Mouse (Mus musculus) ES-Bruce4 (cell line): ENCODE results near the gene Tnk2. TPM values are rescaled to one million over a fixed set of nuclear protein-coding genes. Genes with fewer than 3 reads are reported as not detected.

Experiments
- H3K27ac ChIP-seq: 2 replicates; pipeline ENCODE4 v1.5.1; 2012; ENCODE audit warnings: low read length, inconsistent platforms; ENCODE audit not compliant: insufficient read depth
- H3K27me3 ChIP-seq: 2 replicates; pipeline ENCODE4 v1.6.1; 2012; ENCODE audit warnings: mild to moderate bottlenecking, low read length, inconsistent platforms; ENCODE audit not compliant: control insufficient read depth, poor library complexity, insufficient read depth, severe bottlenecking
- H3K36me3 ChIP-seq: 2 replicates; pipeline ENCODE4 v1.6.1; 2012; ENCODE audit warnings: inconsistent platforms, mild to moderate bottlenecking, low read length, moderate library complexity; ENCODE audit not compliant: control insufficient read depth, poor library complexity, insufficient read depth, severe bottlenecking
- H3K4me1 ChIP-seq: one replicate; pipeline ENCODE4 v1.8.1; 2011; ENCODE audit warnings: low read length; ENCODE audit not compliant: control insufficient read depth, insufficient read depth
- H3K4me3 ChIP-seq: 2 replicates; pipeline ENCODE4 v1.5.1; 2011; ENCODE audit warnings: low read depth, mild to moderate bottlenecking, low read length
- H3K9ac ChIP-seq: 2 replicates; pipeline ENCODE4 v1.6.1; 2012; ENCODE audit warnings: low read depth, mild to moderate bottlenecking, inconsistent platforms; ENCODE audit not compliant: poor library complexity, severe bottlenecking
- H3K9me3 ChIP-seq: replicated peaks from 2 replicates; pipeline ENCODE4 v1.6.1; 2012; ENCODE audit warnings: mild to moderate bottlenecking, low read length, inconsistent platforms; ENCODE audit not compliant: control insufficient read depth, poor library complexity, insufficient read depth, severe bottlenecking
- CTCF ChIP-seq: IDR thresholded peaks from one replicate; pipeline ENCODE4 v1.8.1; 2011; ENCODE audit warnings: low read depth, low read length
- EP300 ChIP-seq: IDR thresholded peaks from 2 replicates; pipeline ENCODE4 v1.6.1; 2011; ENCODE audit warnings: low read depth, low read length; ENCODE audit not compliant: insufficient read depth
- POLR2A ChIP-seq: IDR thresholded peaks from one replicate; pipeline ENCODE4 v1.8.1; 2011; ENCODE audit warnings: low read length; ENCODE audit not compliant: insufficient read depth
- polyA plus RNA-seq: library from polyadenylated mRNA; stranded (reverse); fragments of >200 nt; gene quantifications from 2 replicates; pipeline ENCODE4 v1.2.4, GENCODE M21; 2011; ENCODE audit warnings: low read depth; ENCODE audit not compliant: missing spikeins, insufficient read depth, insufficient read length

Tnk2 gene
- polyA plus RNA-seq, 1 experiment: 37.6 TPM

GRCm38 (mm10) chr16:32602193-32602685, 41.4 kb upstream of the Tnk2 start:
- H3K27me3 ChIP-seq: no peaks in the 10 kb centered on the region; the same call in 1 of the 2 replicates
- no peaks in the 10 kb centered on the region for H3K9me3 ChIP-seq
- no peaks in the 10 kb centered on the region for H3K4me1 ChIP-seq
- no peak overlapping the region for H3K4me3 ChIP-seq
- no peak overlapping the region for H3K9ac ChIP-seq
- H3K36me3 ChIP-seq: no peaks in the 10 kb centered on the region
- no peak overlapping the region for H3K27ac ChIP-seq
- TF ChIP-seq CTCF: no peak
- TF ChIP-seq EP300: no peak
- TF ChIP-seq POLR2A: no peak

GRCm38 (mm10) chr16:32607562-32608343, 35.9 kb upstream of the Tnk2 start:
- Histone ChIP-seq H3K27me3 (no peaks in the 10 kb centered on the region), H3K27ac (peak overlapping the region; percentile 73), H3K4me1 (no peaks in the 10 kb centered on the region), H3K36me3 (peaks cover 4% of the 10 kb centered on the region; the same call in 1 of the 2 replicates), H3K4me3 (no peak overlapping the region), H3K9me3 (no peaks in the 10 kb centered on the region), H3K9ac (peak overlapping the region; percentile 53; the same call in 1 of the 2 replicates)
- TF ChIP-seq CTCF: no peak
- no peak for TF ChIP-seq EP300
- no peak for TF ChIP-seq POLR2A

- TF ChIP-seq POLR2A: no peak
- no peak for TF ChIP-seq EP300
- no peak for TF ChIP-seq CTCF
- Histone ChIP-seq H3K9ac (peak overlapping the region; percentile 53; the same call in 1 of the 2 replicates), H3K4me1 (no peaks in the 10 kb centered on the region), H3K4me3 (no peak overlapping the region), H3K27ac (no peak overlapping the region), H3K9me3 (no peaks in the 10 kb centered on the region), H3K27me3 (no peaks in the 10 kb centered on the region), H3K36me3 (peaks cover 7% of the 10 kb centered on the region; the same call in 1 of the 2 replicates)
These were observed 35.3 kb upstream of the Tnk2 start for GRCm38 (mm10) chr16:32608344-32608711.

GRCm38 (mm10) chr16:32608712-32609400, 34.8 kb upstream of the Tnk2 start, which contains the start of gene Tfrc:
TSS of gene Tfrc (plus strand) at chr16:32608920.
- TF ChIP-seq CTCF: no peak
- TF ChIP-seq POLR2A: peak; percentile 96
- peak; percentile 91 for TF ChIP-seq EP300

GRCm38 (mm10) chr16:32609401-32609779, 34.3 kb upstream of the Tnk2 start:
- no peaks in the 10 kb centered on the region for H3K27me3 ChIP-seq
- H3K36me3 ChIP-seq: peaks cover 14% of the 10 kb centered on the region
- H3K9ac ChIP-seq: peak overlapping the region; percentile 83
- peak overlapping the region; percentile 63; the same call in 1 of the 2 replicates for H3K27ac ChIP-seq
- H3K9me3 ChIP-seq: no peaks in the 10 kb centered on the region
- peak overlapping the region; percentile 79 for H3K4me3 ChIP-seq
- H3K4me1 ChIP-seq: no peaks in the 10 kb centered on the region
- no peak for TF ChIP-seq POLR2A
- TF ChIP-seq CTCF: no peak
- TF ChIP-seq EP300: no peak

More at GRCm38 (mm10) chr16:32608712-32609400, 34.8 kb upstream of the Tnk2 start, which contains the start of gene Tfrc:
- Histone ChIP-seq H3K9ac (peak within 1 kb of the TSS; percentile 83), H3K4me1 (no peaks in the 10 kb centered on the region), H3K27me3 (no peaks in the 10 kb centered on the region), H3K27ac (peak within 1 kb of the TSS; percentile 73), H3K36me3 (peaks cover 12% of the 10 kb centered on the region), H3K9me3 (no peaks in the 10 kb centered on the region), H3K4me3 (peak within 1 kb of the TSS; percentile 79)
